Mouse (Mus musculus) embryonic fibroblast, embryonic 13.5 days (primary cell): ENCODE measurements around the gene Acap1. TPM values are rescaled to one million over a fixed set of nuclear protein-coding genes. Genes with fewer than 3 reads are reported as not detected.
"Not testable (repeated sequence)": the region's sequence is repeated elsewhere in the genome, so short reads cannot be mapped to it uniquely, and the experiment has no call there.

Experiments used
- H3K27ac ChIP-seq: 2 replicates; pipeline ENCODE4 v1.5.1; 2012; ENCODE audit warnings: low read length, control low read depth, inconsistent platforms; ENCODE audit not compliant: insufficient read depth
- H3K4me1 ChIP-seq: 2 replicates; pipeline ENCODE4 v1.6.1; 2011; ENCODE audit warnings: low read length; ENCODE audit not compliant: control insufficient read depth, insufficient read depth
- H3K4me3 ChIP-seq: 2 replicates; pipeline ENCODE4 v1.5.1; 2011; ENCODE audit warnings: mild to moderate bottlenecking, control low read depth, low read length; ENCODE audit not compliant: insufficient read depth
- CTCF ChIP-seq: IDR thresholded peaks from 2 replicates; pipeline ENCODE4 v1.5.1; 2011; ENCODE audit warnings: mild to moderate bottlenecking, control low read depth, low read length, moderate library complexity, borderline replicate concordance; ENCODE audit not compliant: insufficient read depth
- POLR2A ChIP-seq: IDR thresholded peaks from 2 replicates; pipeline ENCODE4 v1.6.1; 2011; ENCODE audit warnings: low read depth, mild to moderate bottlenecking, control low read depth, low read length, moderate library complexity
- polyA plus RNA-seq: library from polyadenylated mRNA; stranded (reverse); fragments of >200 nt; gene quantifications from 2 replicates; pipeline ENCODE4 v1.2.4, GENCODE M21; 2011; ENCODE audit warnings: low read depth; ENCODE audit not compliant: missing spikeins, insufficient read length

The Acap1 gene
- polyA plus RNA-seq, 1 experiment, result not detected

GRCm38 (mm10) chr11:69921114-69922011 is 26.0 kb upstream of the Acap1 start, which contains the start of gene Eif5a:
TSS of gene Eif5a (minus strand) at chr11:69921958.
- Histone ChIP-seq H3K4me3 (peak within 1 kb of the TSS; percentile 97), H3K27ac (peak within 1 kb of the TSS; percentile 94), H3K4me1 (peaks cover 9% of the 10 kb centered on the region)
- peak; percentile 60; the same call in 1 of the 2 replicates for TF ChIP-seq CTCF
- peak; percentile 98 for TF ChIP-seq POLR2A

GRCm38 (mm10) chr11:69920266-69921031 is 25.1 kb upstream of the Acap1 start:
- H3K27ac ChIP-seq, result peak overlapping the region; percentile 90
- TF ChIP-seq POLR2A (no peak; the same call in 1 of the 2 replicates), CTCF (no peak)
- H3K4me1 ChIP-seq, result peaks cover 14% of the 10 kb centered on the region
- peak overlapping the region; percentile 97 for H3K4me3 ChIP-seq

GRCm38 (mm10) chr11:69919661-69920265 is 24.4 kb upstream of the Acap1 start:
- Histone ChIP-seq H3K4me1 (peaks cover 18% of the 10 kb centered on the region), H3K4me3 (peak overlapping the region; percentile 97), H3K27ac (peak overlapping the region; percentile 90)
- TF ChIP-seq CTCF (no peak), POLR2A (0 out of 2 replicates have a peak, but pooled peaks have one; percentile 49)

GRCm38 (mm10) chr11:69919053-69919452 is 23.7 kb upstream of the Acap1 start:
- no peak overlapping the region for H3K27ac ChIP-seq
- TF ChIP-seq CTCF, result no peak

GRCm38 (mm10) chr11:69918118-69918517 is 22.8 kb upstream of the Acap1 start:
- Histone ChIP-seq H3K4me1 (peaks cover 19% of the 10 kb centered on the region), H3K27ac (no peak overlapping the region), H3K4me3 (no peak overlapping the region)
- TF ChIP-seq CTCF (no peak), POLR2A (no peak)

More at GRCm38 (mm10) chr11:69919053-69919452, 23.7 kb upstream of the Acap1 start:
- Histone ChIP-seq H3K4me3 (peak overlapping the region; percentile 97), H3K4me1 (peaks cover 19% of the 10 kb centered on the region)

GRCm38 (mm10) chr11:69917379-69917948 is 22.1 kb upstream of the Acap1 start:
- no peak overlapping the region for H3K4me3 ChIP-seq
- TF ChIP-seq CTCF (no peak), POLR2A (no peak)
- peaks cover 19% of the 10 kb centered on the region for H3K4me1 ChIP-seq
- no peak overlapping the region for H3K27ac ChIP-seq

- H3K27ac ChIP-seq, result not testable (repeated sequence)
- H3K4me1 ChIP-seq, result peaks cover 19% of the 10 kb centered on the region
These were observed 21.5 kb upstream of the Acap1 start for GRCm38 (mm10) chr11:69916652-69917378.

GRCm38 (mm10) chr11:69915667-69916627 is 20.6 kb upstream of the Acap1 start:
- peaks cover 19% of the 10 kb centered on the region for H3K4me1 ChIP-seq
- H3K4me3 ChIP-seq, result no peak overlapping the region
- H3K27ac ChIP-seq, result no peak overlapping the region
- TF ChIP-seq CTCF, result no peak
- TF ChIP-seq POLR2A, result 0 out of 2 replicates have a peak, but pooled peaks have one; percentile 11

More at GRCm38 (mm10) chr11:69916652-69917378, 21.5 kb upstream of the Acap1 start:
- not testable (repeated sequence) for H3K4me3 ChIP-seq
